Mouse (Mus musculus): ENCODE measurements around the gene Zmat5. TPM values are rescaled to one million over a fixed set of nuclear protein-coding genes. Genes with fewer than 3 reads are reported as not detected.

Gene Zmat5
- total RNA-seq (2021) (10 to 100 TPM; 45.6 to 60.6 TPM), polyA plus RNA-seq (2012; rRNA removed) (52.9 and 67.8 TPM in 2 replicates)
- long read RNA-seq, transcript Zmat5-201 (6 exons, 792 nt): major isoform, 12 of 41 reads
- long read RNA-seq, partial matches to known transcripts: 1 of 41 reads
- long read RNA-seq, other reads (novel, unspliced or antisense): 28 of 41 reads

DNA sequence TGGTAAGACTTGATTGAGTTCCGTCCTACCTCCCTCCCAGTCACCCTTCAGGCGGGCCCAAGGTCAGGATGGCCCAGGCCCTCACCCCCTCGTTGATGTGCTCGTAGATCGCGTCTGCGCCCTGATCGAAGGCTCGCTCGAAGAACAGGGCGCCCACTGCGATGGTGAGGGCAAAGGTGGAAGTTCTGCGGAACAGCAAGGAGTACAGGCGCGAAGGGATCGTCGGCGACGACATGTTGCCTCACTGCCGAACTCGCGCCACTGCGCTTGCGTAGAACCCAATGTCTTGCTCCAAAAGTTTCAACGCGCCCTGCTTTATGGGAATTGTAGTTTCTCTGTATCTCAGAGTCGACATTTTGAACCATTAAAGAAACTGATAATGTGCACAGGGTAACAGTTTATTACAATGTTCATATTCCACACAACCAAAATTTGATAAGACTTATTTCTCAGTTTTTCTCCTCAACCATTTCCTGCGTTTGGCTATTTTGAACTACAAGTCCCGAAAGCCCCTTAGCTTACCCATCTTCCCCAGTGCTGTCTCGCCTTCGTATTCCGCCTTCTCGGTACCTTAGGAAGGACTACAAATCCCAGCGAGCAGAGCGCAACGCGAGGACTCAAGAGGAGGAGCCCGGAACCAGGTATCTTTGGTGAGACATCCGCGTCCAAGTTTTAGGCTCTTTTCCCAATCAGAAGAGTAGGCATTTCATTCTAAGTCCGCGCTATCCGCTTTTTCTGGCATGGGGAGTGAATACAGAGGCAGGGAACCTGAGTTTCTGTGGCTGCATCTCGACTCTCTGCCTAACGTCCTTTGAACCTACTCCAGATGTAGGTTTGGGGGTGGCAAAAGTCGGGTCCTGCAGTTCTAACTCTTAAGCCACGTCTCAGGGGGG, at the start of gene Zmat5, which contains the start of gene Uqcr10:
Gene Zmat5 (plus strand): TSS at position 607 of the 893 bp plus-strand sequence.
Gene Uqcr10 (minus strand): TSS at position 271 of the 893 bp plus-strand sequence.
- DNase-seq: peak; percentile 93

DNA sequence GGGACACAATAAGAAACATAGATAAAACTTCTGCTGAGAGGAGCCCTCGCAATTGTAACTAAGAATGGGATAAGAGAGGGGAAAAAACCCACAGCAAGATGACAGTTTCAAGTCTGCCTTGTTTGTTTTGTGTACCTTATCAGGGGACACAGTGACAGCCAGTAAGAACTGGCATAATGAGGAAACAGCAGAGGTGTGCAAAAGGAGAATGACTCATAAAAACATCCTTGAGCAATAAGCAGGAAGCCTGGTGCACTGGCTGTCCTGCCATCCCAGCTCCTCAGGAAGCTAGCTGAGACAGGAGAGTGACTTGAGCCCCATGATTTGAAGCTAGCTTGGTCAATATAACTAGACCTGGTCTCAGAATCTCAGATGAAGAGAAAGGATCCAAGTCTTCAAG, 44.7 kb upstream of the Zmat5 start:
- no peak for DNase-seq

GRCm38 (mm10) chr11:4660309-4661025, 44.0 kb upstream of the Zmat5 start:
- no peak for DNase-seq

- peak; percentile 63 for DNase-seq
Measured at GRCm38 (mm10) chr11:4661324-4661723, 43.2 kb upstream of the Zmat5 start.

GRCm38 (mm10) chr11:4661871-4662495, 42.5 kb upstream of the Zmat5 start:
- no peak for DNase-seq

- no peak for DNase-seq
Measured at GRCm38 (mm10) chr11:4662496-4662878, 42.0 kb upstream of the Zmat5 start.

GRCm38 (mm10) chr11:4671736-4672135, 32.7 kb upstream of the Zmat5 start:
- DNase-seq: peak; percentile 37

- DNase-seq: peak; percentile 64
Measured at GRCm38 (mm10) chr11:4674593-4674992, 29.9 kb upstream of the Zmat5 start.

DNA sequence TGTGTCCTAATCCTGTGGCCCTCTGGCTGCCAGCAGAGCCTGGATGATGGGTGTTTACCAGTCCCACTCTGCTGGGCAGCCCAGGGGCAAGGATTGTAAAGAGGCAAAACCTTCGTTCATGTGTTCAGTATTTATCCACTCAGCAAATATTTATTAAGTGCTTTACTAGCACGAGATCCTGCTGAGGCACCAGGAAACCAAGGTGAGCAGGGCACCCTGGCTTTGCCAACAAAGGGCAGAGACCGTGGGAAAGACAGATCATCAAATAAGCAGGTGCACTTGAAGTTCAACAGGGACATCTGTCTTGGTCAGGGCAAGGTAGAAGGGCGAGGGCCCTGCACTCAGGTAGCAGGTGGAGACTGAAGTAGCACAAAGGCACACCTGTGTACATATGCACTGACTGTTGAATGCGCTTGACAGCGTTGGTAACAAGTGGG, 29.3 kb upstream of the Zmat5 start:
- DNase-seq: no peak

DNA sequence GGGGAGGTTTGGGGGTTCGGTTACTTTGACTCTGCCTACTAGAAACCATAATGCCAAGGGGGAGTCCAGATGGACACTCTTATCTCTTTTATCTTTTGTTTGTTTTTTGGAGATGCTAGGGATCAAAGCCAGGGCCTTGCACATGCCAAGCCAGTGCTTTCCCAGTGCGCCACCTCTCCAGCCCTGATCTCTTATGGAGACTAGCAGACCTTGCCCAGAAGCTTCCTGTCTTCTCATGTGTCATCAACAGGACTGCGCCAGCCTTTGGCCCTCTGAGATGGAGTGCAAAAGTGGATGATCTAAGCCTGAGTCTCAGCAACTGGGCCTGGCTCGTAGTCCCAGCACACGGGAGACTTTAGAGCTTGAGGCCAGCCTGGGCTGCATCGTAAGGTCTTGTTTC, 28.8 kb upstream of the Zmat5 start:
- DNase-seq: peak; percentile 62

DNA sequence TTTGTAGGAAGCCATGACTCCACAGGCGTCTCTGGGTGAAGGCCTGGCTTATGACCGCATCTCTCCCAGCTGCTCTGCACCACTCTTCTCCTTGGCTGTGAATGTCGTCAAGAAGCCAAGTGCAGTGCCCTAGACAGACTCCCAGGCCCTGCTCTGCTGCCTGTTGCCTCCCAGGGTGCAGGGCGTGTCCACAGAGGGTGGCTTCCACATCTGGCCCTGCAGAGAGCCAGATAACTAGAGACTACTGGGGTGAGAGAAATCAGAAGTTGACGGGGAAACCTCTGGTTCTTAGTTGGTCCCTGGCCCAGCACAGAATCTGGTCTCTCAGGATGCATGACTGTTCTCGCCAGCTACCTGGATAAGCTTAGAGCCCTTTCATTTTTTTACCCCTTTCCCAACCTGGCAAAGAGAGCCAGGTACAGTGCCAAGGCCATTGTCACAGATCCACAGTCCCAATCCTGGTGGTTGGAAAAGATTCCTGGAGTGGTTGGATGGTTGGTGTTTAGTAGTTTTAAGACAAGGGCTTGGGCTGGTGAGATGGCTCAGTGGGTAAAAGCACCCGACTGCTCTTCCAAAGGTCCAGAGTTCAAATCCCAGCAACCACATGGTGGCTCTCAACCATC, 27.1 kb upstream of the Zmat5 start:
- DNase-seq: no peak

GRCm38 (mm10) chr11:4678700-4679440, 25.6 kb upstream of the Zmat5 start:
- DNase-seq: peak; percentile 24

GRCm38 (mm10) chr11:4679441-4679832, 25.0 kb upstream of the Zmat5 start:
- DNase-seq: no peak

- DNase-seq: no peak
Measured at GRCm38 (mm10) chr11:4680126-4680525, 24.4 kb upstream of the Zmat5 start.

- peak; percentile 68 for DNase-seq
Measured at GRCm38 (mm10) chr11:4683516-4683915, 21.0 kb upstream of the Zmat5 start.

- peak; percentile 65 for DNase-seq
Measured at GRCm38 (mm10) chr11:4684186-4684585, 20.3 kb upstream of the Zmat5 start.

- peak; percentile 71 for DNase-seq
Measured at GRCm38 (mm10) chr11:4685071-4685470, 19.4 kb upstream of the Zmat5 start.

DNA sequence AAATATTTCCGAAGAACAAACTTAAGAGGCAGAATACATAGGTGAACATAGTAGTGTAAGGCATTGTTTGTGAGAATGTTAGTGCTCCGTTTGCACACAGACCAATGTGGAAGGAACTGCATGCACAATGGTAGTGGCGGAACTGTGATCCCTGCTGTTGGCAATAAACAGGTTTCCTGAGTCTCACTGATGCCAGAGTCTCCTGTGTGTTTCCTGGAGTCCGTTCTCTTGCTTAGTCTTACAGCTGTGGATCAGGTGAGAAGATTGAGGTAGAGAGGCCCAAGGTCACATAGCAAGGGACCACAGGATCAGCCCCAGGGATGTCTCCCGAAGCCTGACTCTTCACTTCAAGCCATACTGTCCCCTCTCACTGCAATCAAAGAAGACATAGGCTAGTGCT, 19.0 kb upstream of the Zmat5 start:
- no peak for DNase-seq

GRCm38 (mm10) chr11:4687027-4687426, 17.5 kb upstream of the Zmat5 start:
- DNase-seq: no peak

- no peak for DNase-seq
Measured at GRCm38 (mm10) chr11:4687874-4688273, 16.6 kb upstream of the Zmat5 start.
